Mouse (Mus musculus): ENCODE data around the gene Gm17571. TPM values are rescaled to one million over a fixed set of nuclear protein-coding genes. Genes with fewer than 3 reads are reported as not detected.

The Gm17571 gene
- polyA plus RNA-seq (2016; fragmentation: Nextera tagmentation; extraction: Ambion mirVana): not detected in 2 replicates

DNA sequence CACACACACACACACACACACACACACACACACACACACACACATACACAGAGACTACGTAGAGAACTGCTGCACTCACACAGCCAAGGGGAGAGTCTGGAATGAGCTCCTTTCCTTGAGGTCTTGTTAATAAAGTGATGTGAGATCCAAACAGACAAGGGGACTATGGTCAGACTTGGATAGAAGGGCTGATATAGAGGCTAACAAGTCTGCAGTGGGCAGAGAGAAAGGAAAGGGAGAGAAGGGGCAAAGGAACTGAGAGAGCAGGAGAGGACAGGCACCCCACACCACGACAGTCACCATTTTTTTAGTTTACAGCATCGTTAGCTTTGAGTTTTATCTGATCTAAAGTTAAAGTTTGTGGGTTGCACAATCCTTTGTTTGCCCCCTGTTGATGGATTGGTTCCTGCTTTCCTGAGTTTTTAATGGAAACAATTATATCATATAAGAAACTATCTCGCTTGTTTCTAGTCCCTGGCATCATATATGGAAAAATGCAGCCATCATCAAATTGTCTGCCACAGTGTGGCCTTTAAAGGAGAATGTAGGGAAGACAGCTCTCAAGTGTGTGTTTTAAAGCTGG, at the start of gene Gm17571:
Gene Gm17571, minus strand, starts transcription at position 51 of the 583 bp plus-strand sequence.
- Histone ChIP-seq H3K4me2 (replicated peaks) (no peak within 1 kb of the TSS), H3K27ac (replicated peaks) (no peak within 1 kb of the TSS), H3K4me1 (no peaks in the 10 kb centered on the region), H3K36me3 (no peaks in the 10 kb centered on the region), H3K27me3 (no peaks in the 10 kb centered on the region), H3K4me3 (no peak within 1 kb of the TSS), H3K9ac (replicated peaks) (no peak within 1 kb of the TSS), H3K9me3 (no peaks in the 10 kb centered on the region)
- ATAC-seq (ENCODE audit: low FRiP score, low read depth): no peak
- WGBS: 84% methylated on average over 4 of the region's 4 CpGs

DNA sequence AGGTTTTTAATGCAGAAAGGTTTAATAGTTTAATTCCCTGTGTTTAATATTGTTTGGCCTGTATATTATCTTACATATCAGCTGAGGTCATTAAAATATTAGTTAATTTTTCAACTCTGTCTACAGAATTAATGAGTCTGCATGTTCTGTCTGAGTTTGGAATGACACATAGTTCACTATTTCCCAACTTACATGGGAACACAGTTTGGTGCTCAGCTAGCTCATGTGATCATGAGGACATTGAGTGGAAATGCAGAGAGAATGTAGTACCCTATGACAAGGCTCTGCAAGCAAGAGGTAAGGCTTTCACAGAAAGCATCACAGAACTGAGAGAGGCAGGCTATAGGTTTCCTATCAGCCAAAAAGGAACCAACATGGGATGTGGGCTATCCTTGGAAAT, 49.0 kb upstream of the Gm17571 start:
- Histone ChIP-seq H3K9ac (replicated peaks) (no peak overlapping the region), H3K36me3 (no peaks in the 10 kb centered on the region), H3K4me1 (peaks cover 9% of the 10 kb centered on the region; the same call in 1 of the 2 replicates), H3K9me3 (no peaks in the 10 kb centered on the region), H3K27me3 (no peaks in the 10 kb centered on the region), H3K4me3 (no peak overlapping the region), H3K4me2 (replicated peaks) (no peak overlapping the region), H3K27ac (replicated peaks) (no peak overlapping the region)
- no peak for ATAC-seq (ENCODE audit: low FRiP score, low read depth)

DNA sequence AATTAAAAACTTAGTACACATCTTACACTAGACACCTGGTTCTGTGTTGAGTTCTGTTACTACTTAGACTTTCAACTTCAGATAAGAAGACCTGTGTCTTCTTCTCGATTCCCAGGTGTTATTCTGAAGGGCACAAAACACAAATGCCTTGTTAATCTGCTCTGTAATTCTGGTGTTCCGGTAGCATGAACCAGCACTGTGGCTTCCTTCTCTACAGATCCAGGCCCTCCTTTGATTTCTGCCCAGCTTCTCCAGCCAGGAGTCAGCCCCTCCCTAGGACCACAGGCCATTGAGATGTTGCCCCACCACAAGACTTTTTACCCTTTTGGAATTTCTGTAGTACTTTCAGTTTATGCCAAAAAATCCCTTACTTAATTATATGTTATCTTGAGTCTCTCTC, 47.2 kb upstream of the Gm17571 start:
- Histone ChIP-seq H3K4me1 (peaks cover 9% of the 10 kb centered on the region; the same call in 1 of the 2 replicates), H3K9me3 (no peaks in the 10 kb centered on the region), H3K4me3 (no peak overlapping the region), H3K4me2 (replicated peaks) (no peak overlapping the region), H3K9ac (replicated peaks) (no peak overlapping the region), H3K27me3 (no peaks in the 10 kb centered on the region), H3K27ac (replicated peaks) (no peak overlapping the region), H3K36me3 (no peaks in the 10 kb centered on the region)
- ATAC-seq (ENCODE audit: low FRiP score, low read depth): no peak
- 94% methylated on average over 2 of the region's 2 CpGs for WGBS

DNA sequence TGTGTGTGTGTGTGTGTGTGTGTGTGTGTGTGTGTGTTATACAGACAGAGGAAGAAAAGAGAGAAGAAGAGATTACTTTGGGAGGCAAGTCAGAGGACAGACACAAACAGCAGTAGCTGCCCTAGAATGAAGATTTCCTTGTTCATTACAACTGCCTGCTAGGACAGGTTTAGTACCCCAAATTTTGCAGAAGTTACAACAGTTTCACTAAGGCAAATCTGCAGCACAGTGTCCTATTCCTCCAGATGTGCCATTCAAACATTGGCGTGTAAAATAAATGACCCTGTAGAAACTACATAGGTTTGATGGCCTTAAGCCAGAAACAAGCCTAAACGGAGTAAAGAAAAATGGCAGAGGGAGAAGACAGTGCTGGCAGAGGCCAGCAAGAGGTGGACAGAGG, 46.3 kb upstream of the Gm17571 start:
- H3K4me3 ChIP-seq: no peak overlapping the region
- no peak overlapping the region for H3K4me2 ChIP-seq (replicated peaks)
- H3K9me3 ChIP-seq: no peaks in the 10 kb centered on the region
- 85% methylated on average over 2 of the region's 2 CpGs for WGBS
- no peak overlapping the region for H3K9ac ChIP-seq (replicated peaks)
- H3K4me1 ChIP-seq: peaks cover 8% of the 10 kb centered on the region; the same call in 1 of the 2 replicates
- H3K27ac ChIP-seq (replicated peaks): no peak overlapping the region
- no peaks in the 10 kb centered on the region for H3K27me3 ChIP-seq
- ATAC-seq (ENCODE audit: low FRiP score, low read depth): no peak
- no peaks in the 10 kb centered on the region for H3K36me3 ChIP-seq

DNA sequence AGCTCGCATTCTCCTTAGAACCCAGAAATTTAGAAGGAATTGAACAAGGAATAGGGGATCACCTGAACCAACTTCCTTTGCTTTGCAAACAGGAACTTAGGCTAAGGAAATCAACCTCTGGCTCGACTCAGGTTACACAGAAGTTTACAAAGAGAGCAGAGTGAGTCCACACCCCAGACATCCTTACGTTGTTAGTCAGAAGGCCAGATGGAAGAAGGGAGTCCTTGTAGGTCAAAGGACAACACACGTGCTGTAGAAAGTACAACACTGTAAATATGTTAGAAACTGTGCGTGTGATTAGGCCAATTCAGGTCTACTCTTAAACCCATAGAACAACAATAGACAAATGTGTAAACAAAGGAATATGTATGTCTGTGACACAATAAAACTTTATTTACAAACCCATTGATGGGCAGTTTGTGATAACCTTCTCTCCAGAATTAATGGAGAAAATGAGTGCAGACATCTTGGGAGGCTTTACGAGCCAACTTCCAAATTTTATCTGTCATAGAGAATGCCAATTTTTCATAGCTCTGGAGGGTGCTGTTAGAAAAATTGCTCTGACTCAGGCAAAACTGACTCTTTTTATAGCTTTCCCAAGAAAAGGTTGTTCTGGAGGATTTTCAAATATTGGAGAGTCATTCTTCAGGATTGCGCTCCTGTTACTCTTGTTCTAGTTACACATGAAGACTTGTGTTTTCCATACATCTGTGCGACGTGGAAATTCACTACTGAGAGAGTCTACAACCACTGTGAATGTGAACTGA, 45.5 kb upstream of the Gm17571 start:
- H3K36me3 ChIP-seq: no peaks in the 10 kb centered on the region
- peaks cover 3% of the 10 kb centered on the region; the same call in 1 of the 2 replicates for H3K4me1 ChIP-seq
- no peak overlapping the region for H3K27ac ChIP-seq (replicated peaks)
- 89% methylated on average over 9 of the region's 9 CpGs for WGBS
- no peaks in the 10 kb centered on the region for H3K27me3 ChIP-seq
- no peak overlapping the region for H3K4me3 ChIP-seq
- ATAC-seq (ENCODE audit: low FRiP score, low read depth): no peak
- no peak overlapping the region for H3K9ac ChIP-seq (replicated peaks)
- no peaks in the 10 kb centered on the region for H3K9me3 ChIP-seq
- no peak overlapping the region for H3K4me2 ChIP-seq (replicated peaks)

DNA sequence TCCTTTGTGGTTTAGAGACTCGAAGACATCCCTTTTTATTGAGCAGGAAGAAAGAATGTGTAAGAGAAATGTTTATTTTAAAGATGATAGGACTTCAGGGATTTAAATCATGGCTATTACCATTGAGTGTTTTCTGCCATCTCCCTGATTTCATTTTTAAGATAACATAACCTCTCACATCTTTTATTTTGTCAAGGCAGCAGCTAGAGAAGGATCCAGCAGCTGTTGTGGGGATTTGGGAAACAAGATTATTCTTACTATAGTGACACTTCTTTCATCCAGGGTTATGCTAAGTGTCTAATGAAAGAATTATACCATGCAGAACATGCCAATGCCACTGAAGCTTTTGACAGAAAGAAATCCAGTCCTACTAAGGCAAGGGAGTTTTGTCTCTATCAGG, 44.6 kb upstream of the Gm17571 start:
- no peak overlapping the region for H3K9ac ChIP-seq (replicated peaks)
- H3K36me3 ChIP-seq: no peaks in the 10 kb centered on the region
- ATAC-seq (ENCODE audit: low FRiP score, low read depth): no peak
- H3K4me2 ChIP-seq (replicated peaks): no peak overlapping the region
- 56% methylated on average over 1 of the region's 1 CpGs for WGBS
- no peaks in the 10 kb centered on the region for H3K9me3 ChIP-seq
- H3K4me3 ChIP-seq: no peak overlapping the region
- no peaks in the 10 kb centered on the region for H3K27me3 ChIP-seq
- no peaks in the 10 kb centered on the region for H3K4me1 ChIP-seq
- H3K27ac ChIP-seq (replicated peaks): no peak overlapping the region

DNA sequence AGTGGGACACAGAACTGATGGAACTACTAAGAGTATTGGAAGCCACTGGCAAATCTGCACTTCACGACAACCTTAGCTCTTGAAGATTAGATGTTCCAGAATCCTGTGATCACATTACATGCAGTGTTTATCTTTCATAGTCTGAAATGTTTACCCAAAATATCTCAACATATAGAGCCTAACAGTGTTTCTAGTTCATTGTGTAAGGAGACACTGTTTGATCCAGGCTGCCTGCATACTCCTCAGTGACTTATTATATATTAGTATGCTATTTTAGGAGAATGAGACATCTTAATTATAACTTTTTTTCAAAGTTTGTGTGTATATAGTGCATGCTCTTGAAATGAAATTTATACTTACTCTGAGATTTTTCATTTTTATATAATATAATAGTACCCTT, 39.4 kb upstream of the Gm17571 start:
- peaks cover 20% of the 10 kb centered on the region for H3K4me1 ChIP-seq
- no peaks in the 10 kb centered on the region for H3K36me3 ChIP-seq
- no peak overlapping the region for H3K9ac ChIP-seq (replicated peaks)
- H3K4me3 ChIP-seq: no peak overlapping the region
- no peaks in the 10 kb centered on the region for H3K27me3 ChIP-seq
- H3K9me3 ChIP-seq: no peaks in the 10 kb centered on the region
- WGBS: 84% methylated on average over 1 of the region's 1 CpGs
- no peak overlapping the region for H3K27ac ChIP-seq (replicated peaks)
- no peak for ATAC-seq (ENCODE audit: low FRiP score, low read depth)
- H3K4me2 ChIP-seq (replicated peaks): no peak overlapping the region

DNA sequence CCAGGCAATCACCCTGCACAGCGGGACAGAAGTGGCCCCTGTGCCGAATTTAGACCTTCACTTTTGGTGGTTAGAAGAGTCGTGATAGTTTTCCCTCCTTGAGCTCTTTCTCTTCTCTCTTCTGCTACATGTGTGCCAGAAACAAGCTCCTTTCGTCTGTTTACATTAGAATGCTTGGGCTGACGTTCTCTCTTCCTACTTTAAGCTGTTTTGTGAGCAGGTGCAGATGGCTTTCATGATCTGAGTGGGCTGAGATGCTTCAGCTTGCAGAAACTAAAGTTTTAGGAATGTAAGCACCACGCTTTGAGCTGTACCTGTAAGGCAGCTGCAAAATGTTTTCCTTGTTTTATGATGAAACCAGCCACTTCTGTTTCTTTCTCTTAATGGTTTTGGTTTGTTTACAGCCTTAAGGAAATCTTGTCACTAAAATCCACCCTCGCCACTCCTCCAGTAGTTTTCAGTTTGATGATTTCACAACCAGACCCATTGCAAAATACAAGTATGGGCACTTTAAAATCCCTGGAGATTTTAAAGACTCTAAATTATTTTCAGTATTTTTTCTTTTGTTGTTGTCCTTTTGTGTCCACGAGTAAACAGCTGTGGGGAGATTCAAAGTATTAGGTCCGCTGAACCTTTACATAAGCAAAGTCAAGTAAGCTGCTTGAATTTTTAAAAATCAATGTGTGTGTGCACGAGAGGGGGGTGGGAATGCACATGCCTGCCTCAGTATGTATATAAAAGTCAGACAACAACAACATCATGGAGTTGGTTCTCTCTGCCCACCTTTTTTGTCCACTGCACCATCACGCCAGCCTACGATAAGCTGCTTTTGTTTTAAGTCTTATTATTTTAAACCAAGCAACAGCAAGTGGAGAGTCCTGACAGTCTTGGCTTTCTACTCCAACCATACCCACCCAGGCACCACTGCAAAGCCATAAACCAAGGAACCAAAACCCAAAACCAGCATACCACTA, 38.0 kb upstream of the Gm17571 start:
- 50% methylated on average over 12 of the region's 12 CpGs for WGBS
- Histone ChIP-seq H3K9me3 (no peaks in the 10 kb centered on the region), H3K4me3 (no peak overlapping the region), H3K9ac (replicated peaks) (no peak overlapping the region), H3K4me1 (peaks cover 29% of the 10 kb centered on the region), H3K36me3 (no peaks in the 10 kb centered on the region), H3K4me2 (replicated peaks) (no peak overlapping the region), H3K27me3 (no peaks in the 10 kb centered on the region), H3K27ac (replicated peaks) (no peak overlapping the region)
- ATAC-seq (ENCODE audit: low FRiP score, low read depth): no peak

DNA sequence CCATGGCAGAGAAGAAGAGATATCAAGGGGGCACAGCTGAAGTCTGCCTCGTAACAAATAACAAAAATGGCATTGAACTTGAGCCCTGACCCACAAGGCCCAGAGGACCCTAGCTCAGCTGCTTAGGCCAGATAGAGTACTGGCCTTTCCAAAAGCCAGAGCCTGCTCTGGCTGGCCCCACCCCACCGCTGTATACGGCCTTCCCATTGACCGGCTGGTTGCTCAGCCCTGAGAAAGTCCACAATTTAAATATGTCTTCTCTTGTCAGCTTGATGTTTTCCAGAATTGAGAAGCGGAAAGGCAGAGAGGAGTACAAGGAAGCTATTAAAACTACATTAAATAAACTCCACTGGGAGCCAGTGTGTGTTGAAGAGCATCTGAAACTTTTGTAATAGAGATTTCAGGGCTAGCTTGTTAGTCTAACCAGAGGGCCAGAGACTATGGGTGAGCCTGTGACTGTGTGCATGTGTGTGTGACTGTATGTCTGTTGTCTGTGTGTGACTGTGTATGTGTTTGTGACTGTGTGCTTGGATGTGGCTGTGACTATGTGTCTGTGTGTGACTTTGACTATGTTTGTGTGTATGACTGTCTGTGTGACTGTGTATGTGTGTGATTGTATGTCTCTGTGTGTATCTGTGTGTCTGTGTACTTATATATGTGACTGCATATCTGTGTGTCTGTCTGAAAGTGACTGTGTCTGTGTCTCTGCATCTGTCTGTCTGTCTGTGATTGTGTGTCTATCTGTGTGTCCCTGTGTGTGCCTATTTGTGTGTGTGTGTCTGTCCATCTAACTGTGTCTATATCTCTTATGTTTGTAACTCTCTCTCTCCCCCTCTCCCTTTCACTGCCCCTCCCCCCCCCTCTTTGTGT, 36.9 kb upstream of the Gm17571 start:
- Histone ChIP-seq H3K4me1 (peaks cover 39% of the 10 kb centered on the region), H3K4me3 (no peak overlapping the region), H3K27me3 (no peaks in the 10 kb centered on the region), H3K27ac (replicated peaks) (no peak overlapping the region), H3K36me3 (no peaks in the 10 kb centered on the region), H3K9me3 (no peaks in the 10 kb centered on the region), H3K9ac (replicated peaks) (no peak overlapping the region), H3K4me2 (replicated peaks) (no peak overlapping the region)
- no peak; the same call in 1 of the 2 replicates for ATAC-seq (ENCODE audit: low FRiP score, low read depth)
- WGBS: 75% methylated on average over 5 of the region's 5 CpGs

DNA sequence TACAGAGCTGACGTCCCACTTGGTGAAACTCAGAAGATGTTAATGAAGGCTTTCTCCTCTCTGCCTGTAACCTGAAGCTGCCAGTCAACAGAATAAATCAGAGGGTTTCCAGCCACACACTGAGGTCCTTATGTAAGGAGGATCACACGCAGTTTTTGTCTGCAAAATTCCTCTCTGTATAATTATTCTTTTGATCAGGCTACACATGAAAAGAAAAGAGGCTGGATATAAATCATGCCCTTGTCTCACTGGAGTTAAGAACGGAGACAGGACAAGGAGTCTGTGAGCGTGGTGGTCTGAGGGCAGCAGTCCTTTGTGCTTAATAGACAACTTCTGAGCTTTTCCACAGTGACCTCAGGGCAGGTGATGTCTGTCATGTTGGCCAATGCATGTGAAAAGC, 32.7 kb upstream of the Gm17571 start:
- peaks cover 28% of the 10 kb centered on the region for H3K4me1 ChIP-seq
- no peaks in the 10 kb centered on the region for H3K27me3 ChIP-seq
- 8% methylated on average over 4 of the region's 4 CpGs for WGBS
- H3K9me3 ChIP-seq: no peaks in the 10 kb centered on the region
- no peak overlapping the region for H3K4me2 ChIP-seq (replicated peaks)
- H3K4me3 ChIP-seq: no peak overlapping the region
- no peak for ATAC-seq (ENCODE audit: low FRiP score, low read depth)
- no peaks in the 10 kb centered on the region for H3K36me3 ChIP-seq
- H3K9ac ChIP-seq (replicated peaks): no peak overlapping the region
- H3K27ac ChIP-seq (replicated peaks): no peak overlapping the region

DNA sequence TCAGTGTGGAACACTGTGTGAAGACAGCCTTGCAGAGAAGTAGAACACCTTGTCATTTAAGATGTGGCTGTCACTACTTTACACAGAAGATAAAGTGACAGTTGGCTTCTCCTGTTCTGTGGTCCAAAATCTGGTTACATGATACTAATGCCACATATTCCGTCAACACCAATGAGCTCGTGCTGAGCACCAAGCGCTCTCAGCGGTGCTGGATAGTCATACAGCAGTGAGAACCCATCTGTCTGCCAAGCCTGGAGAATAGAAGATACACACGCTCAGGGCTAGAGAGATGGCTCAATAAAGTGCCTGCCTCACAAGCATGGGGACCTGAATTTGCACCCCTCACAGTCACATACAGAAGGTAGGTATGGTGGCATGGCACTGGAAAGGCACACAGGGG, 28.4 kb upstream of the Gm17571 start:
- Histone ChIP-seq H3K4me2 (replicated peaks) (no peak overlapping the region), H3K36me3 (no peaks in the 10 kb centered on the region), H3K27ac (replicated peaks) (no peak overlapping the region), H3K27me3 (no peaks in the 10 kb centered on the region), H3K9ac (replicated peaks) (no peak overlapping the region), H3K9me3 (no peaks in the 10 kb centered on the region), H3K4me3 (no peak overlapping the region), H3K4me1 (peaks cover 14% of the 10 kb centered on the region)
- WGBS: 96% methylated on average over 5 of the region's 5 CpGs
- no peak for ATAC-seq (ENCODE audit: low FRiP score, low read depth)
